Mouse (Mus musculus): ENCODE measurements at regions not wholly inside any gene's neighbourhood (a gene's known extent, or its start where the extent isn't known, plus 50 kb on each side); places are given as distances from the start of the nearest gene placed in this dataset.

GRCm38 (mm10) chr13:81852309-81852978 lies 69.6 kb downstream of the Cetn3 start:
- no peak for DNase-seq (ENCODE audit: low spot score)

DNA sequence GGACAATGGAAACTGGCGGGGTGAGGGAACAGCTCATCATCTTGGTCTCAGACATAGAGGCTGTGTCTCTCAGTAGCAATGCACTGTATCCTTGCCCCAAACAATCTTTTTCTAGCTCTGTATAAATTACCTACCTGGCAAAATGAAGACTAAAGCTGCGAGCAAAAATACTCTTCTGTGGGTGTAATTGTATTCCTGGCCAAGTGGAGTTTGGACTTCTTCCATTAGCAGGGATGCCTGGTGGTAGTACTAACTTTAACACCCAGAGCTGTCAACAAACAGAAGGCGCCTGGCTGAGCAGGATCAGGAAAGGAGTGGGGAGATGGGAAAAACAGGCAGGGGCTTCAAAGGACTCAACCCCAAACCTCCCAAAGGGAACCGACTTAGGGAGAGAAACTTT lies 73.2 kb downstream of the Cetn3 start:
- DNase-seq (ENCODE audit: low spot score): no peak

- no peak for DNase-seq (ENCODE audit: low spot score)
These were observed 77.8 kb downstream of the Cetn3 start for GRCm38 (mm10) chr13:81860683-81861082.

- DNase-seq (ENCODE audit: low spot score): no peak
These were observed 79.2 kb downstream of the Cetn3 start for GRCm38 (mm10) chr13:81861886-81862600.

DNA sequence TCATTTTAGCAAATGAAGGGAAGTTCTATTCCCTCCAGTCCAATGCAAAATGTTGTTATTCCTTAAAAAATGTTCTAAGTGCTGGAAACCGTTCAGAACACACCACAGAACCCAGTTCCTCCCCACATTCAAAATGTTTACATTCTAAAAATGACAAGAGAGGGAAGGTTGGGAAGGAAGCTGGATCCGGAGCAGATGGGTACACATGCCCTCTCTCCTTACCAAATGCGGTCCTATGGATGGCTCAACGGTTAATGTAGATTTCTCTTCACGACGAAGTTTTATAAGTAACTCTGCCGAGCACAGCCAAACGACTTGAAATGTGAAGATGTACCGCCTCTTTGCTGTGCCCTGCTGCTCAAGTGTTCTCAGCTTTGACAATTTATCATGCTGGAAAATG lies 88.3 kb downstream of the Cetn3 start:
- DNase-seq (ENCODE audit: low spot score): no peak

DNA sequence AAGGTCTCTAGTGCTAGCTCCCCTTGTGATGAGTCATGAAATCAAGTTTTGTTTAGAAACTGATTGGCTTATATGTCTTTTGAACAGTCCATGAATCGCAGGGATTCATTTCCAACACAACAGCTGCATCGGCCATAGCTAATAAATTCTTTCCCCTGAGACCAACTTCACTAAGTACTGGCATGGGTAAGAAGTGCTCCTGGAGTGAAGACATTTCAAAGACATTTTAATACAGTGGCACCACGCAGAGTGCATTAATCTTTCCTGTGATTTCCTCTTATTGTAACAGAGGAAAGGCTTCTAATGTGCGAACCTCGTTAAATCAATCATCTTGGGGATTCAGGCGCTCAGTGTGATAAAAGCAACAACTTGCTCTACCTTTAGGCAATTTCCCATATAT lies 103.0 kb downstream of the Cetn3 start:
- no peak for DNase-seq (ENCODE audit: low spot score)

GRCm38 (mm10) chr13:81930266-81930665 lies 147.4 kb downstream of the Cetn3 start:
- no peak for DNase-seq (ENCODE audit: low spot score)

GRCm38 (mm10) chr13:81931199-81931598 lies 148.3 kb downstream of the Cetn3 start:
- DNase-seq (ENCODE audit: low spot score): no peak

GRCm38 (mm10) chr13:81937061-81937460 lies 154.2 kb downstream of the Cetn3 start:
- no peak for DNase-seq (ENCODE audit: low spot score)

DNA sequence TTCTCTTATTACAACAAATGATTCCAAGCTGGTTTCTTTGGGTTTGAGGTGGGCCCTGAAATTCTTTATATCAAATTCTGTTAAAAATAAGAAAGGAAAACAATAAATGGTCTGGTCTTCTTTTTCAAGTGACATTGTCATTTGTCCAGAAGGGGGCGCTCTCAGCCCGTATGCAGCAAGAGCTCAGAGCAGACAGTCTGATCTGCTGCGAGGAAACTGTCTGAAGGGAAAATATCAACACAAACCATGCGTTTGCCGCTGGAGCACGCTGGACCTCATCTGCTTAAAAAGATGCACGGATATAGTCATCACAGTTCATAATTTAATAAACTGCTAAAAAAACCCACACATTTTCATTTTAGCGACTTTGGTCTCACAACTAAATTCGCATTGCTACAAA lies 161.2 kb downstream of the Cetn3 start:
- DNase-seq (ENCODE audit: low spot score): peak; percentile 22

GRCm38 (mm10) chr13:81944469-81944868 lies 161.6 kb downstream of the Cetn3 start:
- DNase-seq (ENCODE audit: low spot score): no peak

DNA sequence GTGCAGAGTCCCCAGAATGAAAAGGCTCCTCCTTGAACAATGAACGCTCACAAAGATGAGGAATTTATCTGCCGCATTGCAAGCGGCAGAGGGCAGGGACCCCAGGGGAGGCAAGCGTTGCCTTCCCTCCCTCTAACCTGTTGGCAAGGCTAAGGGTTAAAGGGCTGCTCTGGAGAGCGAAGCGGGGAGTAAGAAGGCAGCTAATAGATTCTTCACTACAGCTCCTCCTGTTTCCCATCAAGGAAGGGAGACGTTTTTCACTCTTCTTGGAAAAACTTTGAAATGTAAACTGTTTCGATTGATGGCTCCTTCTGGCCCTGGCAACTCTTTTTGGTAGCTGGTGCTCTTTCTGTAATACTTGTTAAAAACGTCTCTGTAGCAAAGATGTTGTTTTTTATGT lies 162.9 kb downstream of the Cetn3 start:
- DNase-seq (ENCODE audit: low spot score): no peak

- DNase-seq (ENCODE audit: low spot score): no peak
These were observed 182.6 kb downstream of the Cetn3 start for GRCm38 (mm10) chr13:81965431-81965830.

- DNase-seq (ENCODE audit: low spot score): no peak
These were observed 193.0 kb downstream of the Cetn3 start for GRCm38 (mm10) chr13:81975878-81976277.

- no peak for DNase-seq (ENCODE audit: low spot score)
These were observed 195.1 kb downstream of the Cetn3 start for GRCm38 (mm10) chr13:81978003-81978402.

GRCm38 (mm10) chr13:81979289-81979688 lies 196.4 kb downstream of the Cetn3 start:
- no peak for DNase-seq (ENCODE audit: low spot score)

DNA sequence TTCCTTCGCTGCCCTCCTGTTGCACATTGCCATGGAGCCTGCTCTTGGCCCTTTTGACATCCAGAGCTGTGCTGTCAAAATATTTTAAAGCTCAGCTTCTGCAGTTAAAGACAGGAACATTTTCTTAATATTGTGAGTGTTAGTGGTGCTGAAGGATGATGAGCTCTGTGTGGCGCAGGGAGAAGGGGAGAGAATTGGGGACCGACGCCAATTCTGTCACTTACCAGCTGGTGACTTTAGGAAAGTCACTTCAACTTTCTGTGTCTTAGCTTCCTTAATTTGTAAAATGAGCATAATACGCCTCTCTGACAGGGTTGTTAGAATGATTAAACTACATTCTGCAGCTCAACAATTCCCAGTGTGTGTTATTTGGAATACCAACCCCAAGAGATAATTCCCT lies 197.2 kb downstream of the Cetn3 start:
- no peak for DNase-seq (ENCODE audit: low spot score)

DNA sequence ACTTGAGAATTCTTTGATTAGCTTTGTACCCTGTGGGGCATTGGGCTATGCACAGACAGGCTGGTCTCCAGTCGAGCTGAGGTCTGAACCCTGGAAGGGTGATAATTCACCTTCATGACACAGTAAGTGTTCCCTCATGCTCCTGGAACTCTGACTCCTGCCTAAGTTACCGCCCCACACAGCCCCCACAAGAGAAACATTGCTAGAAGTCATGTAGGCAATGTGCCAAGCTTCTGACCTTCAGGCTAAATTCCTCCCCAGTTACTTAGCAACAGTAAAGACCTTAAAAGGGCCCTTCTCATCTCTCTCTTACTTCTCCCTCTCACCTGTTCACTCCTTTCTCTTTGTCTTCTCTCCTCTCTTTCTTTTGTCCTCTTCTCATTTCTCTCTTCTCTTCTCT lies 199.6 kb downstream of the Cetn3 start:
- DNase-seq (ENCODE audit: low spot score): peak; percentile 5

- DNase-seq (ENCODE audit: low spot score): no peak
These were observed 217.9 kb downstream of the Cetn3 start for GRCm38 (mm10) chr13:82000681-82001212.

DNA sequence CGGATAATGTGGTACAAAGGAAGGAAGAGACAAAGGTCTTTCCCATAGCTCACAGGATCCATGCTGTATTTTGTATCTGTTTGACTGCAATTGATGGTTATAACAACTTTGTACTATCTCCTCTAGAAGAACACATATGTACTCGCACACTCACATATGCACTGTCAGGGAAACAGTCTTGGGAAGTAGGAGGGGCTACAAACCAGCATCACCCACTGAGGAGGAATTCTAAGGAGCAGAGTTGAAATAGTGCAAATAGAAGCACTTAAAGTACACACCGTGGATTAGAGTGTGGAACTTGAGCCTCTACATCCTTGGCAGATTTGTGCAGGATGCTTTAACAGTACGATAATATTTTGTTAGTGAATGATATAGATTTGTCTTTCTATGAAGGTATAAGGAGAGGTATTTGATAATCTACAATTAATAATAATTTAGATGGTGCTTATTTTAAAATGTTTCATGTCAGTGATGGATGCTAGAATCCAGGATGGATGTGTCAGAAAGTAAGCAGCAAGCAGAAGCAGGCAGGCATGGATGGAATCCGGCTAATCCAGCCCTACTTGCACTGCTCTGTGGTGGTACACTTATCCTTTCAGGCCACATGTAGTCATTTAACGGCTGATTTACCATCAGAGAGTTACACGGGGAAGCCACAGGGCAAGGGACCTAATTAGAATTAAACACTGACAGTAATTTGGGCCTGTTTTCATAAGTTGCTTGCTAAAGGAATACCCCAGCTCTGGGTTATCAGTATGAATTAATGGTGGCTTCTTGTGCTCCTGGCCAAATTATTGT lies 223.3 kb downstream of the Cetn3 start:
- DNase-seq (ENCODE audit: low spot score): no peak

DNA sequence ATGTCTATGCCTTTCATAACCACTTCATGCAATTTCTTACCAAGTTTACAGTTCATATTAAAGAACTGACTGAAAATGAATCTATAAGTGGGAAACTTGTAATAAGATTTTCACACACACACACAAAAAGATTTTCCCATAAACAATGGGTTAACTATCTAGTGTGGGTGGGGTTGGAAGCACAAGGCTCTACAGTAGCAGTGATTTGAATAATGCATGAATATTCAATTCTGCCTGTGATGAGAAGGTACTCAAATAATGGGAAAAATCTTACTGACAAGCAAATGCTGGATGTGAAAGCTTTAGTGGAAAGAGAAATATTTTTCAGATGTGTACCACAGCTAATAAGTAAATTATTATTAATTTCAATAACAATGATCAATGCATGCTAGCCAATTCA lies 224.3 kb downstream of the Cetn3 start:
- DNase-seq (ENCODE audit: low spot score): no peak

DNA sequence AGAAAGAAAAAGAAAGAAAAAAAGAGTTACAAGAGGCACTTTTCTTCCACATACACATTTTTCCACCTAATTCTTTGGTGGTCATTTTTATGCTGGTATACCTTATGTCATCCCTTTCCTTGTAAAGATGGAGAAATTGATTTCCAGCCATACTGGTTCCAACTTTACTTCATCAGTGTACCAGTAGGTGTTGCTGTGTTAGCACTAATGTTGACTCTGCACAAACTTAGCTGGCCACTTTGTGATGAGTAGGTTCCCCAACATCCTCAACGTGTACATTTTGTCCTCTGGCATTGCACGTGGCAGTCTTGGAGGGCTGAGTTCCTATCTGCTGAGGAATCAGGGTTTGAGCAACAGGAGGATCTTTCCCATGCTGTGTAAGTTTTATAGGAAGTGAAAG lies 256.7 kb downstream of the Cetn3 start:
- DNase-seq (ENCODE audit: low spot score): no peak

Data from ovary, adult 18-20 months (tissue).